Mouse (Mus musculus) layer of hippocampus, adult 9-10 months (tissue): ENCODE results near the gene Nxph3.

Source experiments
- DNase-seq: peaks from one replicate; pipeline ENCODE4 v3.0.0; 2022; ENCODE audit warnings: low spot score

Gene Nxph3

GRCm38 (mm10) chr11:95492256-95492655, 22.1 kb downstream of the Nxph3 start:
- no peak for DNase-seq

GRCm38 (mm10) chr11:95490104-95490503, 24.3 kb downstream of the Nxph3 start:
- no peak for DNase-seq

GRCm38 (mm10) chr11:95487237-95487636, 27.1 kb downstream of the Nxph3 start:
- no peak for DNase-seq

GRCm38 (mm10) chr11:95485634-95486033, 28.7 kb downstream of the Nxph3 start:
- DNase-seq = no peak

- no peak for DNase-seq
Observed at GRCm38 (mm10) chr11:95480662-95481061, 33.7 kb downstream of the Nxph3 start.

- DNase-seq = no peak
Observed at GRCm38 (mm10) chr11:95479458-95479857, 34.9 kb downstream of the Nxph3 start.

GRCm38 (mm10) chr11:95476323-95476722, 38.0 kb downstream of the Nxph3 start:
- peak; percentile 32 for DNase-seq

- no peak for DNase-seq
Observed at GRCm38 (mm10) chr11:95473456-95473855, 40.9 kb downstream of the Nxph3 start.

- DNase-seq = no peak
Observed at GRCm38 (mm10) chr11:95472942-95473341, 41.4 kb downstream of the Nxph3 start.

GRCm38 (mm10) chr11:95467731-95468130, 46.6 kb downstream of the Nxph3 start:
- DNase-seq = no peak

GRCm38 (mm10) chr11:95462168-95462567, 52.2 kb downstream of the Nxph3 start:
- no peak for DNase-seq

GRCm38 (mm10) chr11:95460872-95461271, 53.5 kb downstream of the Nxph3 start:
- DNase-seq = no peak
